Comparison of ENCODE assay signal across 10 mouse cellular contexts in genomic region chr3:41084421-41084820, GRCm38 (mm10). TPM values are rescaled to one million over a fixed set of nuclear protein-coding genes. Genes with fewer than 3 reads are reported as not detected.
DNase-seq lines count a peak whose midpoint lies in the region; ATAC-seq lines count a peak whose summit lies in the region.
"Had no signal": no experiment of that assay in that cellular context is flagged by ENCODE, and none has a peak within 500 bp of the region (broad histone marks: within the 10 kb centered on the region; RNA-seq: fewer than 3 reads in every experiment).

No protein-coding gene starts in this region.

- no peaks in the 10 kb centered on the region for H3K9me3 ChIP-seq in forebrain, embryonic 12.5 days
- no peaks in the 10 kb centered on the region for H3K9me3 ChIP-seq in forebrain, embryonic 11.5 days (ENCODE audit: control insufficient read depth, low read length)
- no peaks in the 10 kb centered on the region for H3K9me3 ChIP-seq in neural tube, embryonic 11.5 days (ENCODE audit: control insufficient read depth, low read length)
- no peaks in the 10 kb centered on the region for H3K9me3 ChIP-seq in limb, embryonic 11.5 days (ENCODE audit: control insufficient read depth, low read length)

- peaks cover 22% of the 10 kb centered on the region for H3K4me1 ChIP-seq in forebrain, embryonic 12.5 days
- H3K4me1 ChIP-seq in forebrain, embryonic 11.5 days (replicated peaks; ENCODE audit: control insufficient read depth, insufficient read depth, low read length), result no peaks in the 10 kb centered on the region; the same call in 1 of the 2 replicates
- peaks cover 11% of the 10 kb centered on the region for H3K4me1 ChIP-seq in neural tube, embryonic 11.5 days (ENCODE audit: control insufficient read depth, insufficient read depth, low read length)
- H3K4me1 ChIP-seq in limb, embryonic 11.5 days (ENCODE audit: control insufficient read depth, insufficient read depth, low read length), result no peaks in the 10 kb centered on the region; the same call in 1 of the 2 replicates

- H3K9ac ChIP-seq in forebrain, embryonic 12.5 days, result no peak overlapping the region
- H3K9ac ChIP-seq in forebrain, embryonic 11.5 days (ENCODE audit: low read length), result no peak overlapping the region
- no peak overlapping the region for H3K9ac ChIP-seq in neural tube, embryonic 11.5 days (ENCODE audit: low read length)
- no peak overlapping the region for H3K9ac ChIP-seq in limb, embryonic 11.5 days (ENCODE audit: low read length)

- H3K36me3 ChIP-seq in forebrain, embryonic 12.5 days (replicated peaks), result no peaks in the 10 kb centered on the region
- no peaks in the 10 kb centered on the region for H3K36me3 ChIP-seq in forebrain, embryonic 11.5 days (ENCODE audit: control insufficient read depth, insufficient read depth, low read length)
- no peaks in the 10 kb centered on the region for H3K36me3 ChIP-seq in neural tube, embryonic 11.5 days (ENCODE audit: control insufficient read depth, insufficient read depth, low read length)
- H3K36me3 ChIP-seq in limb, embryonic 11.5 days (ENCODE audit: control insufficient read depth, insufficient read depth, low read length), result no peaks in the 10 kb centered on the region

- WGBS in forebrain, embryonic 12.5 days, result 85% methylated on average over 5 of the region's 5 CpGs
- WGBS in forebrain, embryonic 11.5 days, result 91% methylated on average over 5 of the region's 5 CpGs
- WGBS in neural tube, embryonic 11.5 days, result 88% methylated on average over 5 of the region's 5 CpGs
- 84% methylated on average over 5 of the region's 5 CpGs for WGBS in limb, embryonic 11.5 days

- no peak for ATAC-seq in forebrain, embryonic 12.5 days (ENCODE audit: low FRiP score)
- no peak for ATAC-seq in forebrain, embryonic 11.5 days (replicated peaks; ENCODE audit: low FRiP score)
- no peak for ATAC-seq in neural tube, embryonic 11.5 days (ENCODE audit: insufficient read depth, low FRiP score, low TSS enrichment)
- no peak for ATAC-seq in limb, embryonic 11.5 days (ENCODE audit: insufficient number of reproducible peaks, low FRiP score, low TSS enrichment, low read depth)
- ATAC-seq: lung, postnatal 0 days had no signal

- H3K27me3 ChIP-seq in forebrain, embryonic 12.5 days, result no peaks in the 10 kb centered on the region
- H3K27me3 ChIP-seq in forebrain, embryonic 11.5 days (ENCODE audit: control insufficient read depth, insufficient read depth, low read length), result no peaks in the 10 kb centered on the region
- no peaks in the 10 kb centered on the region for H3K27me3 ChIP-seq in neural tube, embryonic 11.5 days (ENCODE audit: control insufficient read depth, insufficient read depth, low read length)
- H3K27me3 ChIP-seq in limb, embryonic 11.5 days (ENCODE audit: control insufficient read depth, insufficient read depth, low read length), result no peaks in the 10 kb centered on the region

- no peak overlapping the region for H3K27ac ChIP-seq in forebrain, embryonic 12.5 days
- H3K27ac ChIP-seq in forebrain, embryonic 11.5 days (ENCODE audit: low read depth, low read length), result no peak overlapping the region
- H3K27ac ChIP-seq in neural tube, embryonic 11.5 days (ENCODE audit: low read depth, low read length), result no peak overlapping the region
- no peak overlapping the region for H3K27ac ChIP-seq in limb, embryonic 11.5 days (replicated peaks; ENCODE audit: low read depth, low read length)

- DNase-seq in forebrain, embryonic 11.5 days (ENCODE audit: low spot score), result no peak
- no peak for DNase-seq in neural tube, embryonic 11.5 days (ENCODE audit: low spot score)
- DNase-seq in neural tube, embryonic 10.5 days (ENCODE audit: extremely low spot score, low spot score), result no peak
- no peak for DNase-seq in limb, embryonic 11.5 days (ENCODE audit: low spot score)
- no peak for DNase-seq in left cerebral cortex, adult 18-20 months (ENCODE audit: low spot score in 2 of 2)
- DNase-seq in kidney, adult 11 months, result no peak
- DNase-seq in ovary, postnatal 14 days (ENCODE audit: low spot score), result no peak
- DNase-seq: kidney, adult 2 months had no signal

- H3K4me3 ChIP-seq in forebrain, embryonic 12.5 days (replicated peaks), result no peak overlapping the region
- no peak overlapping the region for H3K4me3 ChIP-seq in forebrain, embryonic 11.5 days (ENCODE audit: low read depth, low read length)
- no peak overlapping the region for H3K4me3 ChIP-seq in neural tube, embryonic 11.5 days (ENCODE audit: low read depth, low read length)
- H3K4me3 ChIP-seq in limb, embryonic 11.5 days (ENCODE audit: low read depth, low read length), result no peak overlapping the region

- 0 out of 2 replicates have a peak overlapping the region, but pooled peaks have one; percentile 70 for H3K4me2 ChIP-seq in forebrain, embryonic 12.5 days
- H3K4me2 ChIP-seq in forebrain, embryonic 11.5 days (ENCODE audit: low read depth, low read length, severe bottlenecking), result no peak overlapping the region
- H3K4me2 ChIP-seq in neural tube, embryonic 11.5 days (ENCODE audit: low read depth), result peak overlapping the region; percentile 68; the same call in 1 of the 2 replicates
- H3K4me2 ChIP-seq in limb, embryonic 11.5 days (ENCODE audit: low read depth, severe bottlenecking), result peak overlapping the region; percentile 61; the same call in 1 of the 2 replicates

RNA-seq across cellular contexts. Expression of gene Pgrmc2, which starts 1.6 kb away (rescaled TPM):
- 36.9 and 37.0 TPM in 2 replicates for polyA plus RNA-seq in forebrain, embryonic 12.5 days (2016; fragmentation: Nextera tagmentation; extraction: Ambion mirVana)
- 28.4 and 28.9 TPM in 2 replicates for polyA plus RNA-seq in forebrain, embryonic 11.5 days (2014; fragmentation: Nextera tagmentation; extraction: Ambion mirVana)
- polyA plus RNA-seq in neural tube, embryonic 11.5 days (2014; fragmentation: Nextera tagmentation; extraction: Ambion mirVana), result 27.6 and 29.5 TPM in 2 replicates
- polyA plus RNA-seq in limb, embryonic 11.5 days (2014; fragmentation: Nextera tagmentation; extraction: Ambion mirVana), result 28.9 and 31.9 TPM in 2 replicates
- 10 to 100 TPM; 62.9 to 64.4 TPM for total RNA-seq in left cerebral cortex, adult 18-20 months (2021)
